8 mouse cellular contexts compared by ENCODE assay signal in the genomic region with DNA sequence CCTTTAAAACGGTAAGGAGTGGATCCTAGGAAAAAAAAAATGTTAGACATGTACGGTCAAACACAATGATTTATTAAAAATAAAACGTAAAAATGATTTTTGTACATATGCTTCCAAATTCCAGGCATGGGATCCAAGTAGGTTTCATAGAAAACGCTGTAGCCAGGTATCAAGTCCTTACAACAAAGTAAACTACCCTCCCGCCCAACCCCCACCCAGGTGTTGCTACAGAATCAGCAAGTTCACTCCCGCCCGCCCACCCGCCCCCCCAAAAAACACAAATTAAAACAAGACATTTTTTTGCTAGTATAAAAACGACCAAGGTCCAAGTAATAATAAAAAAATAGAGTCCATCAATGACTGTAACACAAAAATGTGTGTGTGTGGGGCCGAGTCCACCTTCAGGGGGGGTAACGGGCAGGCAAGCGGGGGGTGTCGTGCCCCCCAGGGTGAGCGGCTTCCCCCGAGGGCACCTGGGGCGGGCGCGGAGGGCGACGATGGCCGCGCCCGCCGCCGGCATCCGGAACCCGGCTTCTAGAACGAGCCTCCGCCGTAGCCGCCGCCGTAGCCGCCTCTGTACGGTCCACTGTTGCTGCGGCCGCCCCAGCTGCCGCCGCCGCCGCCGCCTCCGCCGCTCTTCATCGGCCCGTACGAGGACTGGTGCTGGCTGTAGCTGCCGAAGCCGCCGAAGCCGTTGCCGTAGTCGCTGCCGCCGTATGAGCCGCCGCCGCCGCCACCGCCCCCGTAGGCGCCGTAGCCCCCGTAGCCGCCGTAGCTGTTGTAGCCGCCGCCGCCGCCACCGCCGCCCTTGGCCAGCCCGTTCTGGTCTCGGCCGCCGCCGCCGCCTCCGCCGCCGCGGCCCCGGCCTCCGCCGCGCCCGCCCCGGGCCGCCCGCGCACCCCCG. TPM values are rescaled to one million over a fixed set of nuclear protein-coding genes. Genes with fewer than 3 reads are reported as not detected.
DNase-seq lines count a peak whose midpoint lies in the region; ATAC-seq and TF ChIP-seq lines count a peak whose summit lies in the region.

No protein-coding gene starts in this region.

- no peak for TF ChIP-seq CTCF in heart, adult 2 months (IDR thresholded peaks at IDR 0.05)
- no peak for TF ChIP-seq CTCF in spleen, adult 2 months (IDR thresholded peaks at IDR 0.05; ENCODE audit: extremely low read depth, insufficient read depth, insufficient read length, insufficient replicate concordance)

- 1% methylated on average over 73 of the region's 92 CpGs for WGBS in heart, adult 2 months
- 1% methylated on average over 76 of the region's 92 CpGs for WGBS in spleen, adult 2 months
- under 1% methylated on average over 52 of the region's 92 CpGs for WGBS in hindbrain, embryonic 11.5 days
- under 1% methylated on average over 74 of the region's 92 CpGs for WGBS in macrophage (ENCODE audit: missing documents)

- no peak for TF ChIP-seq POLR2A in heart, adult 2 months (IDR thresholded peaks at IDR 0.05; ENCODE audit: insufficient read depth, low read depth, low read length)
- TF ChIP-seq POLR2A in spleen, adult 2 months (IDR thresholded peaks at IDR 0.05; ENCODE audit: low read depth, low read length): no peak

- peaks cover 3% of the 10 kb centered on the region for H3K79me2 ChIP-seq in heart, adult 2 months (replicated peaks; ENCODE audit: control insufficient read depth, insufficient read depth, low read length)
- H3K79me2 ChIP-seq in macrophage (ENCODE audit: inconsistent target): peaks cover 18% of the 10 kb centered on the region

- peak overlapping the region; percentile 47 for H3K4me2 ChIP-seq in hindbrain, embryonic 11.5 days (replicated peaks; ENCODE audit: low read depth, low read length)

- H3K9me3 ChIP-seq in hindbrain, embryonic 11.5 days (ENCODE audit: control insufficient read depth, low read length): no peaks in the 10 kb centered on the region

- peak overlapping the region; percentile 100 for H3K27ac ChIP-seq in heart, adult 2 months
- peak overlapping the region; percentile 99 for H3K27ac ChIP-seq in spleen, adult 2 months (ENCODE audit: insufficient read depth, low read length)
- peak overlapping the region; percentile 97 for H3K27ac ChIP-seq in hindbrain, embryonic 11.5 days (ENCODE audit: low read depth, low read length)
- no peak overlapping the region for H3K27ac ChIP-seq in macrophage

- H3K27me3 ChIP-seq in heart, adult 2 months (ENCODE audit: control insufficient read depth, insufficient read depth, low read length): no peaks in the 10 kb centered on the region
- no peaks in the 10 kb centered on the region for H3K27me3 ChIP-seq in spleen, adult 2 months (ENCODE audit: control insufficient read depth, insufficient read depth, low read length)
- H3K27me3 ChIP-seq in hindbrain, embryonic 11.5 days (ENCODE audit: control insufficient read depth, insufficient read depth, low read length): no peaks in the 10 kb centered on the region

- H3K4me3 ChIP-seq in heart, adult 2 months: peak overlapping the region; percentile 94
- peak overlapping the region; percentile 94 for H3K4me3 ChIP-seq in spleen, adult 2 months (ENCODE audit: extremely low read depth, insufficient read depth, insufficient read length)
- H3K4me3 ChIP-seq in hindbrain, embryonic 11.5 days (ENCODE audit: low read depth, low read length): peak overlapping the region; percentile 98
- H3K4me3 ChIP-seq in macrophage (ENCODE audit: inconsistent target): peak overlapping the region; percentile 29

- peak overlapping the region; percentile 97 for H3K9ac ChIP-seq in heart, adult 2 months (ENCODE audit: low read depth, low read length)
- peak overlapping the region; percentile 99 for H3K9ac ChIP-seq in hindbrain, embryonic 11.5 days (ENCODE audit: low read depth, low read length)

- H3K4me1 ChIP-seq in heart, adult 2 months (ENCODE audit: control insufficient read depth, insufficient read depth, low read length): peaks cover 4% of the 10 kb centered on the region
- peaks cover 4% of the 10 kb centered on the region; the same call in 1 of the 2 replicates for H3K4me1 ChIP-seq in spleen, adult 2 months (ENCODE audit: control insufficient read depth, insufficient read depth, insufficient read length)
- H3K4me1 ChIP-seq in hindbrain, embryonic 11.5 days (replicated peaks; ENCODE audit: control insufficient read depth, insufficient read depth, low read length): peaks cover 3% of the 10 kb centered on the region; the same call in 1 of the 2 replicates

- peaks cover 6% of the 10 kb centered on the region for H3K36me3 ChIP-seq in heart, adult 2 months (ENCODE audit: control insufficient read depth, insufficient read depth, low read length)
- peaks cover 5% of the 10 kb centered on the region for H3K36me3 ChIP-seq in spleen, adult 2 months (ENCODE audit: control insufficient read depth, insufficient read depth, low read length)
- no peaks in the 10 kb centered on the region for H3K36me3 ChIP-seq in hindbrain, embryonic 11.5 days (ENCODE audit: control insufficient read depth, insufficient read depth, low read length)
- H3K36me3 ChIP-seq in macrophage (ENCODE audit: inconsistent target): no peaks in the 10 kb centered on the region

- TF ChIP-seq EP300 in heart, adult 2 months (IDR thresholded peaks at IDR 0.05; ENCODE audit: insufficient read depth, low read depth, low read length): no peak

- no peak for DNase-seq in heart, adult 2 months
- DNase-seq in heart, postnatal 4 days: no peak
- DNase-seq in spleen, adult 2 months (ENCODE audit: low read depth in 1 of 2, low spot score in 2 of 2): peak in 1 of 2 experiments; percentile 15
- no peak for DNase-seq in spleen, adult 12 weeks (ENCODE audit: low spot score)
- DNase-seq in hindbrain, embryonic 11.5 days (ENCODE audit: low spot score): peak; percentile 56
- peak; percentile 53 for DNase-seq in thymus, postnatal 25 days
- DNase-seq in left cerebral cortex, postnatal 4 days: no peak

- intact Hi-C loops in heart, adult 2 months (cut with DNase I): loop anchor here (10.0 kb wide), 1 partner anchor 278 kb away; a partner anchor contains a TSS
- intact Hi-C loops in left cerebral cortex, postnatal 4 days (cut with DNase I): no loop called here

- ATAC-seq in hindbrain, embryonic 11.5 days (ENCODE audit: low FRiP score): no peak

RNA-seq across cellular contexts. Expression of a gene that starts 1.2 kb away (rescaled TPM):
- total RNA-seq in heart, adult 2 months (2021): 10 to 100 TPM; 66.6 to 67.4 TPM
- polyA plus RNA-seq in heart, adult 2 months (2012; rRNA removed): 21.7 and 25.2 TPM in 2 replicates
- total RNA-seq in heart, postnatal 4 days (2021): 100 to 1,000 TPM; 191 to 196 TPM
- 94.2 and 155 TPM in 2 replicates for polyA plus RNA-seq in spleen, adult 2 months (2012; rRNA removed)
- 56.9 and 61.9 TPM in 2 replicates for polyA plus RNA-seq in hindbrain, embryonic 11.5 days (2014; fragmentation: Nextera tagmentation; extraction: Ambion mirVana)
- 10 to 100 TPM in 12 of 26 experiments, 1 to 10 TPM in 14; 3.4 to 31.2 (median 9.5) TPM for total RNA-seq in macrophage (2018; cell fraction: chromatin; rRNA removed)
- 10 to 100 TPM; 38.9 to 70.2 (median 49.6) TPM for total RNA-seq in macrophage (2018; cell fraction: cytosol; rRNA removed)
- total RNA-seq in macrophage (2018; cell fraction: nucleus; rRNA removed): 10 to 100 TPM; 16.2 to 68.0 (median 38.1) TPM
- 18.4 to 77.1 TPM (median 48.4 TPM) in 3 replicates for polyA plus RNA-seq in macrophage (2018)
- 100 to 1,000 TPM; 224 to 244 TPM for total RNA-seq in left cerebral cortex, postnatal 4 days (2021)

RNA-seq across cellular contexts. Expression of a gene that starts 13.7 kb away (rescaled TPM):
- total RNA-seq in heart, adult 2 months (2021): 1 to 10 TPM; 2.1 to 2.7 TPM
- 4.3 and 6.7 TPM in 2 replicates for polyA plus RNA-seq in heart, adult 2 months (2012; rRNA removed)
- total RNA-seq in heart, postnatal 4 days (2021): 1 to 10 TPM; 5.6 to 5.8 TPM
- polyA plus RNA-seq in spleen, adult 2 months (2012; rRNA removed): 0.86 and 0.90 TPM in 2 replicates
- 3.8 and 3.9 TPM in 2 replicates for polyA plus RNA-seq in hindbrain, embryonic 11.5 days (2014; fragmentation: Nextera tagmentation; extraction: Ambion mirVana)
- under 1 TPM in 13 of 26 experiments, not detected in 13; 0.09 to 0.71 (median 0.41) TPM for total RNA-seq in macrophage (2018; cell fraction: chromatin; rRNA removed)
- total RNA-seq in macrophage (2018; cell fraction: cytosol; rRNA removed): under 1 TPM in 25 of 26 experiments, not detected in 1; 0.03 to 0.34 (median 0.10) TPM
- total RNA-seq in macrophage (2018; cell fraction: nucleus; rRNA removed): 1 to 10 TPM in 1 of 26 experiments, under 1 TPM in 13, not detected in 12; 0.06 to 2.2 (median 0.28) TPM
- polyA plus RNA-seq in macrophage (2018): 0.05 to 1.1 TPM (median 0.19 TPM) in 3 replicates
- 10 to 100 TPM; 19.4 to 19.8 TPM for total RNA-seq in left cerebral cortex, postnatal 4 days (2021)

RNA-seq across cellular contexts. Expression of a gene that starts 30.3 kb away (rescaled TPM):
- total RNA-seq in heart, adult 2 months (2021): 10 to 100 TPM; 22.3 to 24.0 TPM
- 13.9 and 14.8 TPM in 2 replicates for polyA plus RNA-seq in heart, adult 2 months (2012; rRNA removed)
- total RNA-seq in heart, postnatal 4 days (2021): 10 to 100 TPM; 16.7 to 17.6 TPM
- 22.6 and 24.7 TPM in 2 replicates for polyA plus RNA-seq in spleen, adult 2 months (2012; rRNA removed)
- 57.8 and 62.7 TPM in 2 replicates for polyA plus RNA-seq in hindbrain, embryonic 11.5 days (2014; fragmentation: Nextera tagmentation; extraction: Ambion mirVana)
- total RNA-seq in macrophage (2018; cell fraction: chromatin; rRNA removed): 10 to 100 TPM; 13.8 to 98.1 (median 53.0) TPM
- 10 to 100 TPM; 23.9 to 95.4 (median 51.6) TPM for total RNA-seq in macrophage (2018; cell fraction: cytosol; rRNA removed)
- 100 to 1,000 TPM in 7 of 26 experiments, 10 to 100 TPM in 19; 18.0 to 132 (median 67.2) TPM for total RNA-seq in macrophage (2018; cell fraction: nucleus; rRNA removed)
- 22.2 to 41.3 TPM (median 25.5 TPM) in 3 replicates for polyA plus RNA-seq in macrophage (2018)
- 10 to 100 TPM; 23.1 to 25.5 TPM for total RNA-seq in left cerebral cortex, postnatal 4 days (2021)

Comparison
In these comparisons a context has a peak if more than half of its experiments do, and no peak if none do; other contexts are left out.
1. DNase-seq: peak in hindbrain, embryonic 11.5 days (single experiment) and thymus, postnatal 25 days (single experiment); none in heart, adult 2 months (0 of 2), heart, postnatal 4 days (single experiment), spleen, adult 12 weeks (single experiment) and left cerebral cortex, postnatal 4 days (single experiment).
2. H3K4me3 ChIP-seq: peak in every context shown above with its lines; median percentile 98 in hindbrain, embryonic 11.5 days; 94 in heart, adult 2 months; 94 in spleen, adult 2 months; 29 in macrophage.